Mouse (Mus musculus) limb, embryonic 12.5 days (tissue): ENCODE results near the gene Nup188. TPM values are rescaled to one million over a fixed set of nuclear protein-coding genes. Genes with fewer than 3 reads are reported as not detected.

ENCODE experiments used
- ATAC-seq: fragments of 200-750 bp; cut with Nextera tagmentation; 2 replicates; pipeline ENCODE4 v1.8.0; 2017; ENCODE audit warnings: low read depth, moderate TSS enrichment; ENCODE audit not compliant: insufficient number of reproducible peaks, insufficient read depth, low FRiP score, low TSS enrichment
- H3K27ac ChIP-seq: fragments of 300-500 bp; sonication (generic); 2 replicates; pipeline ENCODE4 v1.5.1; 2016; ENCODE audit warnings: mild to moderate bottlenecking, moderate library complexity
- H3K27me3 ChIP-seq: fragments of 300-500 bp; sonication (generic); 2 replicates; pipeline ENCODE4 v1.6.1; 2016; ENCODE audit warnings: mild to moderate bottlenecking, moderate library complexity
- H3K36me3 ChIP-seq: fragments of 300-500 bp; sonication (generic); 2 replicates; pipeline ENCODE4 v1.6.1; 2016; ENCODE audit warnings: mild to moderate bottlenecking, moderate library complexity
- H3K4me1 ChIP-seq: fragments of 300-500 bp; sonication (generic); replicated peaks from 2 replicates; pipeline ENCODE4 v1.6.1; 2016
- H3K4me2 ChIP-seq: fragments of 300-500 bp; sonication (generic); 2 replicates; pipeline ENCODE4 v1.6.1; 2016; ENCODE audit warnings: mild to moderate bottlenecking, moderate library complexity
- H3K4me3 ChIP-seq: fragments of 300-500 bp; sonication (generic); replicated peaks from 2 replicates; pipeline ENCODE4 v1.5.1; 2016; ENCODE audit warnings: mild to moderate bottlenecking
- H3K9ac ChIP-seq: fragments of 300-500 bp; sonication (generic); replicated peaks from 2 replicates; pipeline ENCODE4 v1.6.1; 2016; ENCODE audit warnings: mild to moderate bottlenecking, moderate library complexity
- H3K9me3 ChIP-seq: fragments of 300-500 bp; sonication (generic); 2 replicates; pipeline ENCODE4 v1.6.1; 2016; ENCODE audit warnings: mild to moderate bottlenecking, moderate library complexity
- WGBS: fragments of 180-500 bp; shearing (Covaris S2); methylation state at CpG from one replicate; pipeline ENCODE4 v1.1.7; 2016; 5-methylcytosine and 5-hydroxymethylcytosine counted together
- polyA plus RNA-seq: library from polyadenylated mRNA; unstranded; fragments of >200 nt; fragmentation: Nextera tagmentation; extraction: Ambion mirVana; gene quantifications from 2 replicates; pipeline ENCODE4 v1.2.1, GENCODE M21; 2016

The Nup188 gene
- polyA plus RNA-seq, 1 experiment from 2014 or later = 32.0 TPM

DNA sequence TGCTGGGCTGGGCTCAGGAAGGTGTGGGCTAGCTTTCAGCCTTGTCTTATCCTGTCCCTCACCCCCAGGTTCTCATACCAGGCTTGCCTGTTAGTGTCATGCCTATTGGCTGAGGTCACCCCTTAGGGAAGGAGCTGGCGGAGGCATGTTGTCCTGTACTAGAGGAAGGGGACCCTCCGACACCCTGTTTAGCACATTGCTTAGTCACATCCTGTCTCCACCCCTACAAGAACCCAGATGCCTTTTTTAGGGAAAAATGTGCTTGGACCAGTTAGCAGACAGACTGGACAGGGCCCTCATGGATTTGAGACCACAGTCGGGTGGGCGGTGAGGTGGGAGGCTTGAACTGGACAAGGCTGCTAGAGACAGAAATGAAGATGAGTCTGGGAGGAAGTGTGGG lies 27.6 kb upstream of the Nup188 start:
- no peak overlapping the region for H3K4me3 ChIP-seq
- WGBS = 87% methylated on average over 4 of the region's 4 CpGs

DNA sequence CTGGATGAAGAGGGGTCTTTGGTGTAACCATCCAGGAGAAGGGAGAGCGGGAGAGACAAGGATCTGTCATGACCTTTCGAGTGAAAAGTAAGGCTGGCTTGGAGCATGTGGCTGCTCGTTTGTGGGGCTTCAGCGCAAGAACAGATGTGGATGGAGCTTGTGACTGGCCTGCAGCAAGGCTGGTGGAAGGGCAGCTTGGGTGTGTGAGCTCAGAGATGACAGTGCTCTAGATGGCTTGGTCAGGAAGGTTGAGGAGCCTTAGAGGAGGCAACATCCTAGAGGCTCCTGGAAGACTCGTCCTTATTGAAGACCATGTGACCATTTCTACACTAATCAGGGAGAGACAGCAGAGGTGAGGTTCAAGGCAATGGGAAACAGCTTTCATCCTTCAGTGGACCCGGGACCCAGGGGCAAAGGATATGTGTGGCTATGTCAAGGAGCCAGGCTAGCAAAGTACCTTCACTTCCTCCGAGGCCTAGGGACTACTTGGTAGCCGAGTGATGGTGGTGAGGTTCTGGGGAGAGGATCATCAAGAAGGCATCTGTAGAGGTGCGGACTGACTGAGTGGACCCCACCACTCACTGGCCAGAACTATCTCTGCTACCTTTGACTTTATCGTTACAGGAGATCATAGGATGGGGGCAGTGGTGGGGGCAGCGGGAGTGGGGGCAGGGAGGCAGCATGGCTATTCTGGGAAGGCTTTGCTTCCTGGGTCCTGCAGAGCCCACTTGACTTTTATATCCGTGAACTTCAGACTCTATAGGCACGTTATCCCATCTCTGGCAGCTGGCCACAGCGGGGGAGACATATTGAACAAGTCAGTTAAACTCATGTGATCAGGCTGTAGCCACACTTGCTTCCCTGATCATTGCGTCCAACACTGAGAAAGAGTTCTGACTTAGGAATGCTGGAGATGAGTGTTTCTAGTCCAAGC lies 26.8 kb upstream of the Nup188 start:
- Histone ChIP-seq H3K27ac (no peak overlapping the region), H3K4me2 (no peak overlapping the region), H3K36me3 (peaks cover 99% of the 10 kb centered on the region), H3K9ac (no peak overlapping the region), H3K4me3 (no peak overlapping the region), H3K27me3 (no peaks in the 10 kb centered on the region), H3K4me1 (peaks cover 6% of the 10 kb centered on the region; the same call in 1 of the 2 replicates), H3K9me3 (no peaks in the 10 kb centered on the region)
- WGBS = 90% methylated on average over 15 of the region's 15 CpGs
- ATAC-seq = no peak

More for the DNA sequence above, 27.6 kb upstream of the Nup188 start:
- Histone ChIP-seq H3K4me1 (no peaks in the 10 kb centered on the region), H3K4me2 (no peak overlapping the region), H3K27ac (no peak overlapping the region), H3K9ac (no peak overlapping the region), H3K36me3 (peaks cover 99% of the 10 kb centered on the region), H3K27me3 (no peaks in the 10 kb centered on the region), H3K9me3 (no peaks in the 10 kb centered on the region)
- ATAC-seq = no peak

DNA sequence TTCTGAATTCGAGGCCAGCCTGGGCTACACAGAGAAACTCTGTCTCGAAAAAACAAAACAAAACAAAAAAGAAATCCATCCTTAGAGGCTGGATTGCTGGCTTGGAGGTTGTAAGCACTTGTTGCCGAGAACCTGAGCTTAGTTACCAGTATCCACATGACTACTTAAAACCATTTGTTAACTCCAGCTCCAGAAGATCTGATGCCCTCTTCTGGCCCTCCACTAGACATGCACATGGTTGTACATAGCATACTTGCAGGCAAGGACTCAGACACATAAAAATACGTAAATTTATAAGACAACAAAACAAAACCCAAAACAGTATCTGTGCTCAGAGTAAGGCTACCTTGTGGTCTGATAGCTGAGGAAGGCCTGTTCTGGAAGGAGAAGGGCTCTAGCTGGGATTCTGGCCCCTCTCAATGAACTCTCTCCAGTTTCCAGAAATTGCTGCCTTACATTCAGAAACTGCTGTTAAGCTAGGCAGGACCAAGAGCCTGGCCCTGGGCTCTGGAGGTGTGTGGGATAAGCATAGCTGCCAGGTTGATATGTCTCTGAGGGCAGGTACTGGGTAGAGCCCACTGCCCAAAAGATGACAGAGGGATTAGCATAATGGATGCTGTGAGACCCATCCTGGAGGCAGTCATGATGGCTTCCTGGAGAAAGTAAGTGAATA lies 25.0 kb upstream of the Nup188 start:
- Histone ChIP-seq H3K4me2 (no peak overlapping the region), H3K4me3 (no peak overlapping the region), H3K9me3 (no peaks in the 10 kb centered on the region), H3K4me1 (peaks cover 24% of the 10 kb centered on the region), H3K9ac (no peak overlapping the region), H3K36me3 (peaks cover 88% of the 10 kb centered on the region), H3K27ac (no peak overlapping the region), H3K27me3 (no peaks in the 10 kb centered on the region)
- WGBS = 83% methylated on average over 4 of the region's 4 CpGs
- no peak for ATAC-seq

DNA sequence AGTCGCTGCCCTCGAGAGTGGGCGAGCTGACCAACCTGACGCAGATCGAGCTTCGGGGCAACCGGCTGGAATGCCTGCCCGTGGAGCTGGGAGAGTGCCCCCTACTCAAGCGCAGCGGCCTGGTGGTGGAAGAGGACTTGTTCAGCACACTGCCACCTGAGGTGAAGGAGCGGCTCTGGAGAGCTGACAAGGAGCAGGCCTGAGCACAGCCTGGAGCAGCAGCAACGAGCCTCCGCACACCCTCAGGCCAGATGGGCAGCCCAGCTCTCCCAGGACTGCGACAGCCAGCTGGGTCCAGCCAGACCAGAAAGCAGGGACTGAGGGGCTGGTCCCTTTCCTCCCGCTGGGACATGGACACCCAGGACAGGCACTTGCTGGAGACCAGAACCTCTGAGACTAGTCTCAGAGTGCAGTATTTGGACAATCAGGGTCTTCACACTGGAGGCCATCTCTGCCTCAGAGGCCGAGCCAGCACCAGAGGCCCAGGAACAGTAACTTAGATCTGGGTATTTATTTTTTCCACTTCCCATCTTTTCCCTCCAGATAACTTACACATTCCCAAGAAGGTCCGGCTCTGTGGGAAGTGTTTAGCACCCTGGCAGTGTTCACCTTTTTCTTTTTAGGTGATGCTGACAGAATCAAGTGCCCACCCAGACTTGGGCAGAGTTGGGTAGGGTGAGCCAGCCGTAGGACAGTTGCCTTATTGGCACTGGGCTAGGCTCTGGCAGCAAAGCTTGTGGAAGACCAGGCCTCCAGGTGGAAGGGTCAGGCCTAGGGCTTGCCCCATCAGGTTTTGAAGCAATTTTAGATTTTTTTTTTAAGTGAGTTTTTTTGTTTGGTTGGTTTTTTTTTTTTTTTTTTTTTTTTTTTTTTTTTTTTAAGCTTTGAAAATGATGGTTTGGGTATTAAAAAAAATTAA lies 24.0 kb upstream of the Nup188 start:
- no peak overlapping the region for H3K27ac ChIP-seq
- WGBS = 92% methylated on average over 18 of the region's 18 CpGs
- H3K4me3 ChIP-seq = no peak overlapping the region
- H3K27me3 ChIP-seq = no peaks in the 10 kb centered on the region
- no peak overlapping the region for H3K4me2 ChIP-seq
- H3K9ac ChIP-seq = no peak overlapping the region
- no peaks in the 10 kb centered on the region for H3K9me3 ChIP-seq
- peaks cover 33% of the 10 kb centered on the region for H3K4me1 ChIP-seq
- H3K36me3 ChIP-seq = peaks cover 78% of the 10 kb centered on the region
- no peak for ATAC-seq

DNA sequence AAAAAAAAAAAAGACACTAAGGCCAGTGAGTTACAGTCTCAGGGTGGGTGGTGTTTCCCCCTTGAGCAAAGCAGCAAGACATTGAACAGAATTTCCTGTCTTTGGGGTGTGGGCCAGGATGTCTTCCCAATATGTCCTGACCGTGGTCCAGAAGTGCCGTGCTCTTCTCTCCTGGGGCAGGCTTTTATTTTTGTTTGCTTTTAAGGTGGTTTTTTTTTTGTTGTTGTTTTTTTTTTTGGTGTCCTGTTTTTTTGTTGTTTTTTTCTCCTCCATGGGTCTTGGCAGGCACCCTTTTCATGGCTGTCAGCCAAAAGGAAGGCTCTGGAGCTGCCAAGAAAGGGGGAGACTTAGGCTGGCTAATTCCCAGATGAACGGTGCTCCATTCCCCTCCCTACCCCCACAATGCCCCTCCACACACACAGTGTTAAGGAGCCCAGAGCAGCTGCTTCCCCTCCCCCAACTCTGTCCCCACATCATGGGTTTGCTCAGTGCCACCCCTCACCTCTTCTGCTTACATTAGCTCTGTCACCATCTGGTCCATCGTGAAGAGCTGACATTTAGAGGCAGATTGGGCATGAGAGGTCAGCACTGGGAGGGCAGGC lies 23.3 kb upstream of the Nup188 start:
- Histone ChIP-seq H3K4me2 (no peak overlapping the region), H3K36me3 (peaks cover 71% of the 10 kb centered on the region)

DNA sequence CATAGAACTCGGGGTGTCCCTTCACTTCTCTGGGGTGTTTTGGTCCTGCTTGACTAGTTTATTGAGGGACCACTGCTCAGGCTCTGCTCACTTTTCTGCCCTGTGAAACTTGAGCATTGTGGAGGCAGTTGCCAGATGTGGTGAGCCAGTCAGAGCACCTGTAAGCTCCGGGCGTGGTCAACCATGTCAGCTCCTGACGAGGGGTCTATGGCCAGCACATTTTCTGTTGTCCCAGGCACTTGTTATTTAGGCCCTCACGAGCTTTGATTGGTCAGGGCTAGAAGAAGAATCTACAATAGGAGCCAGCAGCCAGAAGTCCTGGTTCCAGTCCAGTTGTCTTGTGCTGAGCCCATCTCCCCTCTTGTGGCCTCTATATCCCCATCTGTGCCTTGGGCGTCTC lies 22.4 kb upstream of the Nup188 start:
- no peak overlapping the region for H3K9ac ChIP-seq
- 0 out of 2 replicates have a peak overlapping the region, but pooled peaks have one; percentile 84 for H3K27ac ChIP-seq
- H3K4me1 ChIP-seq = peaks cover 33% of the 10 kb centered on the region
- no peaks in the 10 kb centered on the region for H3K27me3 ChIP-seq
- H3K9me3 ChIP-seq = no peaks in the 10 kb centered on the region
- no peak overlapping the region for H3K4me3 ChIP-seq
- no peak for ATAC-seq
- peaks cover 62% of the 10 kb centered on the region for H3K36me3 ChIP-seq
- no peak overlapping the region for H3K4me2 ChIP-seq
- 87% methylated on average over 6 of the region's 6 CpGs for WGBS

More for the DNA sequence above, 23.3 kb upstream of the Nup188 start:
- no peaks in the 10 kb centered on the region for H3K27me3 ChIP-seq
- H3K9me3 ChIP-seq = no peaks in the 10 kb centered on the region
- no peak overlapping the region for H3K9ac ChIP-seq
- H3K4me3 ChIP-seq = no peak overlapping the region
- ATAC-seq = no peak
- 82% methylated on average over 4 of the region's 4 CpGs for WGBS
- H3K27ac ChIP-seq = no peak overlapping the region
- peaks cover 33% of the 10 kb centered on the region for H3K4me1 ChIP-seq

DNA sequence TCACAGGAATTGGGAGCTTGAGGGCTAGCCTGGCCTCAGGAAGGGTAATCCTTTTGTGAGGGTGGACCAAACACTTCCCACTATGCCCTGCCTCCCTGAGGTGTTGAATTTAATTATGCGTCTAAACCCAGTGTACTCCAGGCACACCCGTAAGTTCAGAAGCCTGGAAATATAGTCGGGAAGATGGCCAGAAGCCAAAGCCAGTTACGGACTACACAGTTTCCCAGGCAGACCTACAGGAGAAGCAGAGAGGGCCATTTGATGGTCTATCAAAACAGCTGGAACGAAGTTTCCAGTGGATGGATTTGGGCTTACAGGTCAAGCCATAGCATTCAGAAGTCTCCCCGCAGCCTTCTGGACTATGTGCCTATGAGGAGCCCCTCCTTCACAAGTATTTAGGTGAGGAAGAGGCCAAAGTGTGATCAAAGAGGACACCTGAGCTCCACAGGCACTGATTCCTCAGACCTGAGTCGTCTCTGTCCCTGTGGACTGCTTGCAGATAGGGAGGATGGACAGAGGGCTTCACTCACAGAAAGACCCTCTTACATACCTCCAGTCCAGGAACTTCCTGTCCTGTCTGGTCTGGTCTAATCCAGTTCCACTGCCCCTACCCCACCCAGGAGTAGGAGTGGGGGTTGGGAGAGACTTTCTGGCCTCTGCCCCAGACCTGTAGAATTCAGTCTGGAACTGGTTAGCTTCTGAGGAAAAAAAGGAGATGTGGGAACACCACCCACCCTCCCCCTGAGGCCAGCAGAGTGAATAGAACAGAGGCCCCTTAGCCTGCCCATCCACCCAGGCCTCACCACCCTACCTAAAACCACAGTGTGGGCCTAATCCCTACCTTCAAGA lies 21.3 kb upstream of the Nup188 start:
- WGBS = 64% methylated on average over 7 of the region's 7 CpGs
- peak overlapping the region; percentile 84 for H3K27ac ChIP-seq
- no peak overlapping the region for H3K4me2 ChIP-seq
- no peaks in the 10 kb centered on the region for H3K9me3 ChIP-seq
- H3K4me3 ChIP-seq = no peak overlapping the region
- peak overlapping the region; percentile 14; the same call in 1 of the 2 replicates for H3K9ac ChIP-seq
- H3K36me3 ChIP-seq = peaks cover 51% of the 10 kb centered on the region
- no peaks in the 10 kb centered on the region for H3K27me3 ChIP-seq
- 0 out of 2 replicates have a peak, but pooled peaks have one; percentile 13 for ATAC-seq
- H3K4me1 ChIP-seq = peaks cover 34% of the 10 kb centered on the region

DNA sequence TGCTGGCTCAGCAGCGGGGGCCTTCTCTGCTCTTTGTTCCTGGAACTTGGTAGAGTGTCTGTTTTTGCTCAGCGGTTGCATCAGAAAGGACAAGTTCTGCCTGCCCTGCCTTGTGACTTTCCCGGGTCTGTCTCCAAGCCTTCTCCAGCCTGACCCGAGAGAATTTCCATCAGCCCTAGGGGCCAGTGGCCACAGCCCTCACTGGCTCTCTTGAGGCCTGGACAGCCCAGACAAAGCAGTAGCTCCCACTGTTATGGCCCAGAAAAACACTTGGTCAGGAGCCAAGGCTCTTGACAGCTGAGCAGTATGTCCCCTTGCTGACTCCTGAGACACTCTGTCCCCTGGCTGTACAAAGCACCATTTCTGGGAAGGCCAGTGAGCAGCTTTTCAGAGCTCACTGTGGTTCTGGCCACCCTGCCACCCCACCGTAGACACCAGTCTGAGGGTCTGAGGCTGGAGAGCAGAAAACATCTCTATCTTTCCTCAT lies 20.4 kb upstream of the Nup188 start, which contains the start of gene Phyhd1:
Gene Phyhd1, plus strand, starts transcription at position 437 of the 487 bp plus-strand sequence.
- Histone ChIP-seq H3K4me2 (peak within 1 kb of the TSS; percentile 23), H3K36me3 (peaks cover 42% of the 10 kb centered on the region), H3K4me1 (peaks cover 37% of the 10 kb centered on the region), H3K9me3 (no peaks in the 10 kb centered on the region), H3K27ac (peak within 1 kb of the TSS; percentile 84), H3K27me3 (no peaks in the 10 kb centered on the region), H3K4me3 (no peak within 1 kb of the TSS; the same call in 1 of the 2 replicates), H3K9ac (peak within 1 kb of the TSS; percentile 14)
- 31% methylated on average over 5 of the region's 5 CpGs for WGBS
- ATAC-seq = no peak

DNA sequence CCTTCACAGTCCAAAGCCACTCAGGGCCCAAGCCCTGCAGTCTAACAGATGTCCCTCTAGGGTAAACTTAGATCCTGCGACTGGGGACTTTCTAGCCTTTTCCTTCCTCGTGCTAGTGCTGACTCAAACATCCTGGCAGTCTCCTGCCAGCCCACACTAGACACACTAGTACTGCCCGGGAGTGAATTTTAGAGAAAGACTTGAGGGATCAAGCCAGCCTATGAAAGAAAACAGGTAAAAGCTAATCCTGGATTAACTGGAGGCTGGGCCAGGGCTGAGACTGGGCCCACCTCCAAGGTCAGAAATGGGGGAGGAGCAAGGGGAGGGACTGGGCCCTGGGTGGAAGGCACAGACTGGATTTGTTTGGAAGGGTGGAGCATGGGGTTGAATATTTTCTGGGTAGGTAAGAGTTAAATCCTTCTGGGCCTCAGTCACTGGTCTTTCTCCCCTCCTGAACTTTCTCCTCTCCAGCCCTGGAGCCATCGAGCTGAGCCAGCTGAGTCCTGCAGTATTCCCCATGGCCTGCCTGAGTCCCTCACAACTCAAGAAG lies 19.7 kb upstream of the Nup188 start:
- no peak overlapping the region; the same call in 1 of the 2 replicates for H3K4me3 ChIP-seq
- H3K27ac ChIP-seq = peak overlapping the region; percentile 84
- H3K27me3 ChIP-seq = no peaks in the 10 kb centered on the region
- ATAC-seq = 0 out of 2 replicates have a peak, but pooled peaks have one; percentile 56
- peak overlapping the region; percentile 23 for H3K4me2 ChIP-seq
- H3K36me3 ChIP-seq = peaks cover 35% of the 10 kb centered on the region
- WGBS = 20% methylated on average over 4 of the region's 4 CpGs
- H3K9ac ChIP-seq = no peak overlapping the region; the same call in 1 of the 2 replicates
- peaks cover 37% of the 10 kb centered on the region for H3K4me1 ChIP-seq
- no peaks in the 10 kb centered on the region for H3K9me3 ChIP-seq
